Mouse (Mus musculus): ENCODE measurements around the gene Asb12. TPM values are rescaled to one million over a fixed set of nuclear protein-coding genes. Genes with fewer than 3 reads are reported as not detected.
"Not testable (repeated sequence)": the region's sequence is repeated elsewhere in the genome, so short reads cannot be mapped to it uniquely, and the experiment has no call there.

Gene Asb12
- 0.86 TPM in 1 of 2 replicates, not detected in the other for polyA plus RNA-seq (2012; rRNA removed)

DNA sequence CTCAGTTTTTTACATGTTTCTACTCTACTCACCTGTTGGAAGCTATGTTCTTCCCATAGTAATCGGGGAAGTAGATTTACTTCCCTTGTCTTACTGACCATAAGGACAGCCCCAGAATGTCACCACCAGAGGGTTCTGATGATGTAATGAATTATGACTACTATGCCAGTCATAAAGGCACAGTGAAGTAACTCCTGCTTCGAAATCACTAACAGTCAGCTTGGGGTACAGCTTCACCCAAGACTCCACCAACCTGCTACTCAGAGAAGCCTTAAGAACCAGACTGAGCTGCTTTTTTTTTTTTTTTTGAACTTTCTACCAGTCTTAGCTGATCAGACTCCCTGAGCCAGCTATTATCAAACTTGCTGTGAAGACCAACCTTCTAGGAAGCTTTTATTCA, at the start of gene Asb12, which contains the start of gene Pfn5:
Gene Asb12, minus strand, starts transcription at position 101 of the 400 bp plus-strand sequence.
Gene Pfn5, plus strand, starts transcription at position 218 of the 400 bp plus-strand sequence.
- Histone ChIP-seq H3K36me3 (ENCODE audit: control insufficient read depth, insufficient read depth, low read length) (no peaks in the 10 kb centered on the region), H3K27ac (ENCODE audit: insufficient read depth, low read depth, low read length) (no peak within 1 kb of the TSS), H3K4me1 (ENCODE audit: control insufficient read depth, insufficient read depth, low read length) (no peaks in the 10 kb centered on the region), H3K4me3 (ENCODE audit: insufficient read depth, low read depth, low read length) (no peak within 1 kb of the TSS), H3K27me3 (replicated peaks; ENCODE audit: control insufficient read depth, insufficient read depth, low read length) (no peaks in the 10 kb centered on the region)
- DNase-seq, result no peak
- no peak for TF ChIP-seq POLR2A (IDR thresholded peaks at IDR 0.05; ENCODE audit: low read depth, low read length)
- TF ChIP-seq CTCF (conservative IDR thresholded peaks at IDR 0.05; ENCODE audit: insufficient read depth, insufficient read length, low read depth, low read length), result no peak
- 85% methylated on average over 2 of the region's 2 CpGs for WGBS

- no peaks in the 10 kb centered on the region for H3K4me1 ChIP-seq (ENCODE audit: control insufficient read depth, insufficient read depth, low read length)
- H3K4me3 ChIP-seq (ENCODE audit: insufficient read depth, low read depth, low read length), result no peak overlapping the region
- no peaks in the 10 kb centered on the region for H3K36me3 ChIP-seq (ENCODE audit: control insufficient read depth, insufficient read depth, low read length)
- 70% methylated on average over 5 of the region's 5 CpGs for WGBS
- no peaks in the 10 kb centered on the region for H3K27me3 ChIP-seq (replicated peaks; ENCODE audit: control insufficient read depth, insufficient read depth, low read length)
- no peak overlapping the region for H3K27ac ChIP-seq (ENCODE audit: insufficient read depth, low read depth, low read length)
- no peak for TF ChIP-seq CTCF (conservative IDR thresholded peaks at IDR 0.05; ENCODE audit: insufficient read depth, insufficient read length, low read depth, low read length)
- TF ChIP-seq POLR2A (IDR thresholded peaks at IDR 0.05; ENCODE audit: low read depth, low read length), result no peak
- DNase-seq, result no peak
Measured at GRCm38 (mm10) chrX:95600609-95601008, 42.8 kb upstream of the Asb12 start.

DNA sequence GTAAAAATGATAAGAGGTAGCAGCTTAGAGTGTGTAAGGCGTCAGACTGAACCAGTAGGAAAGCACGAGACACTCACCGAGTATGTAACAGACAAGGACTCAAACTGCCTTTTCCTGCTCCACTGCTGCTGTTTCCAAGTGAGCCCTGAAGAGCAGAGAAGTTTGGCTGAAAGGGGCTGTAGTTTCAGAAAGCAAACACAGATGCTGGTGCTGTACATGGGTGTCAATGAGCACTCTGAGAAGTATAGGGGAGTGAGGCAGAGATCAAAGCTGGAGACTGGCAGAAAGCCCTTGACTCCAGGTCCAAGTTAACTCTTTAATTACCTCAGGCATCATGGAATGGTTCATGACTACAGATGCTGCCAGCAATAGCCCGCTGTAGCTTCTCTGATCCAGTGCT, 3.5 kb downstream of the Asb12 start:
- no peaks in the 10 kb centered on the region for H3K4me1 ChIP-seq (ENCODE audit: control insufficient read depth, insufficient read depth, low read length)
- 77% methylated on average over 4 of the region's 4 CpGs for WGBS
- H3K36me3 ChIP-seq (ENCODE audit: control insufficient read depth, insufficient read depth, low read length), result no peaks in the 10 kb centered on the region
- H3K27me3 ChIP-seq (replicated peaks; ENCODE audit: control insufficient read depth, insufficient read depth, low read length), result no peaks in the 10 kb centered on the region
- H3K27ac ChIP-seq (ENCODE audit: insufficient read depth, low read depth, low read length), result no peak overlapping the region
- no peak for DNase-seq
- no peak for TF ChIP-seq CTCF (conservative IDR thresholded peaks at IDR 0.05; ENCODE audit: insufficient read depth, insufficient read length, low read depth, low read length)
- TF ChIP-seq POLR2A (IDR thresholded peaks at IDR 0.05; ENCODE audit: low read depth, low read length), result no peak
- H3K4me3 ChIP-seq (ENCODE audit: insufficient read depth, low read depth, low read length), result no peak overlapping the region

DNA sequence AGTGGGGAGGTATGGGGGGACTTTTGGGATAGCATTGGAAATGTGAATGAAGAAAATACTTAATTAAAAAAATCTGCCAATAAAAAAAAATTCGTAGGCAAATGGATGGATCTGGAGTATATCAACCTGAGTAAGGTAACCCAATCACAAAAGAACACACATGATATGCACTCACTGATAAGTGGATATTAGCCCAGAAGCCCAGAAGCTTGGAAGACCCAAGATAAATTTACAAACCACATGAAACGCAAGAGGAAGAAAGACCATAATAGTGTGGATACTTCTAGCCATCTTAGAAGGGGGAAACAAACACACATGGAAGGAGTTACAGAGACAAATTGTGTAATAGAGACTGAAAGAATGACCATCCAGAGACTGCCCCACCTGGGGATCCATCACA, 22.3 kb downstream of the Asb12 start:
- not testable (repeated sequence) for H3K27ac ChIP-seq (ENCODE audit: insufficient read depth, low read depth, low read length); DNase-seq; H3K36me3 ChIP-seq (ENCODE audit: control insufficient read depth, insufficient read depth, low read length); H3K4me3 ChIP-seq (ENCODE audit: insufficient read depth, low read depth, low read length); H3K4me1 ChIP-seq (ENCODE audit: control insufficient read depth, insufficient read depth, low read length); H3K27me3 ChIP-seq (replicated peaks; ENCODE audit: control insufficient read depth, insufficient read depth, low read length)
- WGBS, result 92% methylated on average over 2 of the region's 2 CpGs

DNA sequence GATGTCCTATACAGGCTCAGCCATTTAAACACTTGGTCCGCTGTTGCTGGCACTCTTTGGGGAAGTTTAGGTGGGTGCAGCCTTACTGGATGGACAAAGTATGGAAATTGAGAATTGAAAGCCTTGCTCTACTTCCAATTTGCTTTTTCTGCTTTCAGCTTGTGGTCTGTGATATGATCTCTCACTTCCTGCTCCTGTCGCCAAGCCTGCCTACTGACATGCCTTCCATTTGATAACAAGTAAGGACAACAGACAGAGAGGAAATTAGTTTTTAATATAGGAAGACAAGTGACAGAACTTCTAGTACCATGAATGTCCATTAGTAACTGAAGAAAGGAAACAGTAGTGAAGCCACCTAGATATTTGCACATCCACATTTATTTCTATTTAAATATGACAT, 32.6 kb downstream of the Asb12 start:
- 69% methylated on average over 2 of the region's 2 CpGs for WGBS
- no peak overlapping the region for H3K4me3 ChIP-seq (ENCODE audit: insufficient read depth, low read depth, low read length)
- H3K27me3 ChIP-seq (replicated peaks; ENCODE audit: control insufficient read depth, insufficient read depth, low read length), result no peaks in the 10 kb centered on the region
- H3K36me3 ChIP-seq (ENCODE audit: control insufficient read depth, insufficient read depth, low read length), result no peaks in the 10 kb centered on the region
- H3K4me1 ChIP-seq (ENCODE audit: control insufficient read depth, insufficient read depth, low read length), result no peaks in the 10 kb centered on the region
- no peak for DNase-seq
- no peak overlapping the region for H3K27ac ChIP-seq (ENCODE audit: insufficient read depth, low read depth, low read length)
- no peak for TF ChIP-seq POLR2A (IDR thresholded peaks at IDR 0.05; ENCODE audit: low read depth, low read length)

GRCm38 (mm10) chrX:95523883-95524282, 33.9 kb downstream of the Asb12 start:
- Histone ChIP-seq H3K27ac (ENCODE audit: insufficient read depth, low read depth, low read length) (no peak overlapping the region), H3K27me3 (replicated peaks; ENCODE audit: control insufficient read depth, insufficient read depth, low read length) (no peaks in the 10 kb centered on the region), H3K4me1 (ENCODE audit: control insufficient read depth, insufficient read depth, low read length) (no peaks in the 10 kb centered on the region), H3K4me3 (ENCODE audit: insufficient read depth, low read depth, low read length) (no peak overlapping the region), H3K36me3 (ENCODE audit: control insufficient read depth, insufficient read depth, low read length) (no peaks in the 10 kb centered on the region)
- DNase-seq, result no peak
- TF ChIP-seq CTCF (conservative IDR thresholded peaks at IDR 0.05; ENCODE audit: insufficient read depth, insufficient read length, low read depth, low read length) (no peak), POLR2A (IDR thresholded peaks at IDR 0.05; ENCODE audit: low read depth, low read length) (no peak)

DNA sequence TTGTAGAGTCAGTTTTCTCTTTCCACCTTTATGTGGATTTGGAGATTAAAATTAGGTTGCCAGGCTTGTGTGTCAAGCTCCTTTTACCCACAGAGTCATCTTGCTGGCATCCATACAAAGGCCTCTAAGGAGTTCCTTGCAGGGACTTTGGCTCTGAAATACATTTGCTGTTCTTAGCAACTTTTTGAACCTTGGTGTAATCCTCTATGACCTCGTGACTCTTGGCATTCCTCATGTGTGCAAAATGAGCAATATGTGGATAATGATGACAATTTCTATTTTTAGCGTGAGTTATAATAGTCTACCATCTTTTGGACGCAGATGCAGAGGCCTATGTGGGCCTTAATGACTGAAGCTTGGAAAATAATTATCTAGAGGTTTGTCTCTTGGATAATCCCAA, 100.6 kb downstream of the Asb12 start:
- no peak overlapping the region for H3K27ac ChIP-seq (ENCODE audit: insufficient read depth, low read depth, low read length)
- H3K27me3 ChIP-seq (replicated peaks; ENCODE audit: control insufficient read depth, insufficient read depth, low read length), result no peaks in the 10 kb centered on the region
- H3K36me3 ChIP-seq (ENCODE audit: control insufficient read depth, insufficient read depth, low read length), result no peaks in the 10 kb centered on the region
- peak; percentile 58 for DNase-seq
- H3K4me1 ChIP-seq (ENCODE audit: control insufficient read depth, insufficient read depth, low read length), result no peaks in the 10 kb centered on the region
- H3K4me3 ChIP-seq (ENCODE audit: insufficient read depth, low read depth, low read length), result no peak overlapping the region
- TF ChIP-seq CTCF (conservative IDR thresholded peaks at IDR 0.05; ENCODE audit: insufficient read depth, insufficient read length, low read depth, low read length), result no peak
- TF ChIP-seq POLR2A (IDR thresholded peaks at IDR 0.05; ENCODE audit: low read depth, low read length), result no peak
- WGBS, result 37% methylated on average over 3 of the region's 3 CpGs

- Histone ChIP-seq H3K36me3 (ENCODE audit: control insufficient read depth, insufficient read depth, low read length) (no peaks in the 10 kb centered on the region), H3K4me3 (ENCODE audit: insufficient read depth, low read depth, low read length) (no peak overlapping the region), H3K4me1 (ENCODE audit: control insufficient read depth, insufficient read depth, low read length) (no peaks in the 10 kb centered on the region; the same call in 1 of the 2 replicates), H3K27ac (ENCODE audit: insufficient read depth, low read depth, low read length) (peak overlapping the region; percentile 92), H3K27me3 (replicated peaks; ENCODE audit: control insufficient read depth, insufficient read depth, low read length) (no peaks in the 10 kb centered on the region)
- 41% methylated on average over 2 of the region's 2 CpGs for WGBS
- TF ChIP-seq CTCF (conservative IDR thresholded peaks at IDR 0.05; ENCODE audit: insufficient read depth, insufficient read length, low read depth, low read length) (no peak), POLR2A (IDR thresholded peaks at IDR 0.05; ENCODE audit: low read depth, low read length) (no peak)
- peak; percentile 83 for DNase-seq
Measured at GRCm38 (mm10) chrX:95445866-95446265, 111.9 kb downstream of the Asb12 start.

All from kidney, adult 2 months (tissue).